Mouse (Mus musculus) liver, postnatal 0 days (tissue): ENCODE results near the gene Dlg2.

Experiments used
- CTCF ChIP-seq: sonication (generic); IDR thresholded peaks from 2 replicates; pipeline ENCODE4 v1.5.1; 2016; ENCODE audit warnings: antibody characterized with exemption, low read depth
- EP300 ChIP-seq: IDR thresholded peaks from 2 replicates; pipeline ENCODE4 v1.6.1; 2016; ENCODE audit warnings: antibody characterized with exemption, low read depth, mild to moderate bottlenecking

- TF ChIP-seq CTCF (no peak), EP300 (no peak)
These were observed 984.9 kb downstream of the Dlg2 start for GRCm38 (mm10) chr7:91461352-91461751.
